Mouse (Mus musculus) midbrain, embryonic 14.5 days (tissue): ENCODE measurements at regions not wholly inside any gene's neighbourhood (a gene's known extent, or its start where the extent isn't known, plus 50 kb on each side); places are given as distances from the start of the nearest gene placed in this dataset.

Source experiments
- ATAC-seq: fragments of 200-750 bp; cut with Nextera tagmentation; 2 replicates; pipeline ENCODE4 v1.8.0; 2017; ENCODE audit warnings: moderate number of reproducible peaks, moderate library complexity; ENCODE audit not compliant: low FRiP score, low TSS enrichment
- DNase-seq: peaks from one replicate; pipeline ENCODE4 v3.0.0-alpha.2; 2015
- H3K27ac ChIP-seq: fragments of 300-500 bp; sonication (generic); replicated peaks from 2 replicates; pipeline ENCODE4 v1.5.1; 2014; ENCODE audit warnings: mild to moderate bottlenecking, low read depth, low read length, moderate library complexity
- H3K27me3 ChIP-seq: fragments of 300-500 bp; sonication (generic); 2 replicates; pipeline ENCODE4 v1.6.1; 2014; ENCODE audit warnings: low read length, control low read depth, mixed read lengths; ENCODE audit not compliant: control insufficient read depth, insufficient read depth
- H3K36me3 ChIP-seq: fragments of 300-500 bp; sonication (generic); 2 replicates; pipeline ENCODE4 v1.6.1; 2014; ENCODE audit warnings: low read length, control low read depth; ENCODE audit not compliant: control insufficient read depth, insufficient read depth
- H3K4me1 ChIP-seq: fragments of 300-500 bp; sonication (generic); 2 replicates; pipeline ENCODE4 v1.6.1; 2014; ENCODE audit warnings: mild to moderate bottlenecking, antibody characterized with exemption, low read length, control low read depth; ENCODE audit not compliant: control insufficient read depth, insufficient read depth
- H3K4me2 ChIP-seq: fragments of 300-500 bp; sonication (generic); 2 replicates; pipeline ENCODE4 v1.6.1; 2014; ENCODE audit warnings: mild to moderate bottlenecking, low read length, moderate library complexity
- H3K4me3 ChIP-seq: fragments of 300-500 bp; sonication (generic); replicated peaks from 2 replicates; pipeline ENCODE4 v1.5.1; 2014; ENCODE audit warnings: low read depth, low read length
- H3K9ac ChIP-seq: fragments of 300-500 bp; sonication (generic); replicated peaks from 2 replicates; pipeline ENCODE4 v1.6.1; 2014; ENCODE audit warnings: mild to moderate bottlenecking, low read length, moderate library complexity
- H3K9me3 ChIP-seq: fragments of 300-500 bp; sonication (generic); 2 replicates; pipeline ENCODE4 v1.6.1; 2016; ENCODE audit warnings: low read length, control low read depth, mixed read lengths; ENCODE audit not compliant: control insufficient read depth
- WGBS: fragments of 180-500 bp; shearing (Covaris S2); extraction: QIAGEN DNeasy Blood & Tissue Kit; methylation state at CpG from one replicate; pipeline ENCODE4 v1.1.7; 2014; 5-methylcytosine and 5-hydroxymethylcytosine counted together

DNA sequence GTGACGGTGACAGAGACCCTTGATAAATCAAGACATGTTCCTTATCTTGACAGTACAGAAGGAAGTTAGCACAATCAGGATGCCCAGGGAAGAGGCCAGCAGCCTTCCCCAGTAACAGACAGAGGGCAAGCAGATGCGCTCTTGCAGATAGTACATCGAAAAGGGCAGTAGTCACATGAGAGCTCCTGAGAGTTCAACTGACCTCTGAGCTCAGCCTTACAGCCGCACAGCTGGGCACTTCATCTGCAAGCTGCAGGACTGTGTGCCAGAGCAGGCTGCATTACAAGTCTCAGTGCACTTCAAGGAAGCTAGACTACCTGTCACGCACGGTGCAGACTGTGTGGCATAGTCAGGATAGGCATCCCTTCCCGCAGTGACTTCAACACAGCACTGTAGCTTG is 67.2 kb upstream of the Hbs1l start:
- DNase-seq (no peak), ATAC-seq (no peak)
- H3K9ac ChIP-seq, result no peak overlapping the region
- H3K9me3 ChIP-seq, result no peaks in the 10 kb centered on the region
- H3K4me3 ChIP-seq, result no peak overlapping the region
- H3K4me2 ChIP-seq, result no peak overlapping the region
- no peak overlapping the region for H3K27ac ChIP-seq
- H3K36me3 ChIP-seq, result no peaks in the 10 kb centered on the region
- H3K27me3 ChIP-seq, result no peaks in the 10 kb centered on the region
- 67% methylated on average over 7 of the region's 7 CpGs for WGBS
- no peaks in the 10 kb centered on the region for H3K4me1 ChIP-seq

DNA sequence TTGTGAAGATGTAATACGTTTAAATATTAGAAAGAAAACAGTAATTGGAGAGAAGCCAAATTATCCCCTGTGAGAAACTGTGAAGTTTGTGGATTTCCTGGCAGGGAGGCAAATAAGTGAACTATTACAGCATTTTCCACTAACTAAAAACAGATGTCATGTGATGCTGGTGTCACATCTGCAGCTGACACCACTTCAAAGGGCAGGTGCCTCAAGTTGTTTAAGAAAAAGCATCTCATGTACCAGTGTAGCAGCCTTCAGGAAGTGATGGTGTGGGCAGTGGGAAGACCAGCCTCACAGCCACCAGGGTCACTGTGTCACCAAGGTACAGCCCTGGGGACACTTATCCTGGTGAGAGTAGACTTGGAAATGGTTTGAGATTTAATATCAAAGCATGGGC is 60.6 kb upstream of the Hbs1l start:
- no peak overlapping the region for H3K27ac ChIP-seq
- H3K36me3 ChIP-seq, result no peaks in the 10 kb centered on the region
- ATAC-seq, result no peak
- H3K9ac ChIP-seq, result no peak overlapping the region
- no peak overlapping the region for H3K4me3 ChIP-seq
- 76% methylated on average over 1 of the region's 1 CpGs for WGBS
- no peak overlapping the region for H3K4me2 ChIP-seq
- no peaks in the 10 kb centered on the region for H3K9me3 ChIP-seq
- H3K27me3 ChIP-seq, result no peaks in the 10 kb centered on the region
- no peaks in the 10 kb centered on the region for H3K4me1 ChIP-seq
- DNase-seq, result no peak

DNA sequence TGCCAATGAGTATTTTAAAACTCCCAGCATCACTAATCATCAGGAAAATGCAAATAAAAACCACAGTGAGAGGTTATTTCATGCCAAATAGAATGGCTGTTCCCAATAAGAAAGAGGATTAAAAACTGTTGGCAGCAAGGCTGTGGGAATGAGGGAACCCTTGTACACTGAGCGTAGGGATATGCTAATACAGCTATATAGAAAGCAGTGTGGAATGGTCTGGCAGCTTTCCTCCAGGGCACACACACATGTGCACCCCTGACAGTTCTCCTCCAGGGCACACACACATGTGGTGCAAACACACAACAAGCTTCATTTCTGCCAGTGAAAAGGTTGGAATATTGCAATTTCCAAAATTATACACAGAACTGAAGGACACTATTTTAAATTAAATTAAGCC is 58.8 kb upstream of the Hbs1l start:
- DNase-seq, result peak; percentile 57
- H3K9me3 ChIP-seq, result no peaks in the 10 kb centered on the region
- no peaks in the 10 kb centered on the region for H3K36me3 ChIP-seq
- H3K4me1 ChIP-seq, result no peaks in the 10 kb centered on the region
- no peak for ATAC-seq
- H3K27me3 ChIP-seq, result no peaks in the 10 kb centered on the region
- H3K4me2 ChIP-seq, result no peak overlapping the region
- 25% methylated on average over 1 of the region's 1 CpGs for WGBS
- H3K9ac ChIP-seq, result no peak overlapping the region
- no peak overlapping the region for H3K4me3 ChIP-seq
- no peak overlapping the region for H3K27ac ChIP-seq

DNA sequence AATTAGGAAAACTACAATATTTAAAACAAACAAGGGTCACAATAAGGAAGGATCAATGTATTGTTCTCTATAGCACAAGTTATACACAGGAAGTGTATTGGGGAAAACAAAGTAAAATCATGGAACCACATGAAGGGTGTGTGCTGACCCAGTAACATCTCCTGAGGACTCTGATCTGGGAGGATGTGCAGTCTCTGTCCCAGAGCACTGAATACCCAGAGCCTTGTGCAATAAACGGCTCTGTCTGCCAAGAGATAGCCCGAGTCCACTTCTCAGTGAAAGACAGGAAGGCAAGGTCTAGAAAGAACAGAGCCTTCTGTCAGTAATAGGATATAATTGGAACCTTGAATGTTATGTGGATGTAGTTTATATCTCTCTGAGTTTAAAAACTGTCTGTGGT is 56.3 kb upstream of the Hbs1l start:
- Histone ChIP-seq H3K4me2 (no peak overlapping the region), H3K27ac (no peak overlapping the region), H3K9me3 (no peaks in the 10 kb centered on the region), H3K27me3 (no peaks in the 10 kb centered on the region), H3K36me3 (no peaks in the 10 kb centered on the region), H3K4me1 (no peaks in the 10 kb centered on the region), H3K9ac (no peak overlapping the region), H3K4me3 (no peak overlapping the region)
- 81% methylated on average over 2 of the region's 2 CpGs for WGBS
- DNase-seq (no peak), ATAC-seq (no peak)

DNA sequence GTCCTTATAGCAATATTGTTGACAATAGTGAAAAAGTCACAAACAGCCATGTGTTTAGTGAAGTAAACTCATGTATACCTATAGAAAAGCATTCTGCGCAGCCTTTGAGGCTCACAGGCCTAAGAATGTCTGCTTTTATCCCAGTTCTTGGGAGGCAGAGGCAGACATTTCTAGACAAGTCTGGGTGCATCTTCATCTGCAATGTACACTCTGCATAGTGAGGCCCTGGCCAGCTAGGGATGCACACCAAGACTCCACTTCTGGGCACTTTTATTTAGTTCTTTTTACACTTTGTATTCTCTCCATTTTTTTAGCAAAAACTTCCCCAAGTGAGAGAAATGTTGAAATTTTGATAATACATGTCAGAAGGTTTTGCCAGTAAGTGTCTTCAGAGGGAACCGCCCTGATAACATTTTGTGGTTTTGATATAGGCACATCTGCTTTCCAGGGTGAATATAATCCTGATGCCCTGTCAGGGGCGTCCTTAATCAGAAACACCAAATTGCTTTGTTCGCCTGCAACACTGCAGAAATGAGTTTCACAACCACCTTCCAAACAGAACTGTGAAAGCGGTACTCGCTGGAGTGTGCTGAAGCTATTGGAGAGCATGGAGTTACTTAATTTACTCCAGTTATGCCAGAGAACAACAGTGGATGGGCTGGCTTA is 54.1 kb upstream of the Hbs1l start:
- Histone ChIP-seq H3K4me3 (no peak overlapping the region), H3K4me2 (no peak overlapping the region), H3K27me3 (no peaks in the 10 kb centered on the region), H3K27ac (no peak overlapping the region), H3K4me1 (no peaks in the 10 kb centered on the region), H3K9ac (no peak overlapping the region), H3K36me3 (no peaks in the 10 kb centered on the region), H3K9me3 (no peaks in the 10 kb centered on the region)
- DNase-seq (no peak), ATAC-seq (no peak)
- WGBS, result 91% methylated on average over 6 of the region's 6 CpGs

DNA sequence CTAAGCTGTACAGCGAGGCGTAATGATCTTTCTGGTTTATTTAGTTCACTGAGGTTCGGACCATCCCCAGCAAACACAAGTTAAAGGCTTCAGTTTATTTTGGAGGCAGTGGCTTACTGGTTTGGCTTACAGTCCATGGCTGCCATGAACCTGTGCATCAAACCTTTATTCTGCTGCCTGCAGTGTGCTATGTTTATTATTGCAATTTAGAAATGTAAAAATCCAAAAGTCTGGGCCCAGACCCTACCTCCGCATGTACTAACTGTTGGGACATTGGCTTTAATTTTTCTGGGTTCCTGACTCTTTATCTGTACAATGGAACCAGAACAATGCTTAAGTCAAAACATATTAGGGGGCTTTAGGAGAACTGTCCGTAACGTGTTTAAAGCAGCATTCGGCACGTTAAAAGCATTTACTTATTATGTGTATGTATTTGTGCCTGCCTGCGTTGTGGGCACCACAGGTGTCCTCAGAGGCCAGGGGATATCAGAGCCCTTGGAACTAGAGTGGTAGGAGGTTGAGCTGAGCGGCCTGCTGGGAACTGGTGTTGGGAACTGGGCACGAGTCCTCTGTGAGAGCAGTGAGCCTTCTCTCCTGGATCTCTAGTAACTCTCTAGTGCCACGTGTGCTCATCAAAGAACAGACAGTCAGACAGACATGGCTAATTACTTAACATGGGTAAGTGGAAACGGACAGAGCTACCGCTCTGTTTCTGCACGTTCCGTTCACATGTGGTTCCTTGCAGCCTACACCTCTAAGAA is 53.1 kb upstream of the Hbs1l start:
- Histone ChIP-seq H3K4me2 (no peak overlapping the region), H3K4me3 (no peak overlapping the region), H3K9me3 (no peaks in the 10 kb centered on the region), H3K9ac (no peak overlapping the region), H3K27me3 (no peaks in the 10 kb centered on the region), H3K27ac (no peak overlapping the region), H3K4me1 (no peaks in the 10 kb centered on the region), H3K36me3 (no peaks in the 10 kb centered on the region)
- DNase-seq, result no peak
- 78% methylated on average over 16 of the region's 16 CpGs for WGBS
- ATAC-seq, result no peak

DNA sequence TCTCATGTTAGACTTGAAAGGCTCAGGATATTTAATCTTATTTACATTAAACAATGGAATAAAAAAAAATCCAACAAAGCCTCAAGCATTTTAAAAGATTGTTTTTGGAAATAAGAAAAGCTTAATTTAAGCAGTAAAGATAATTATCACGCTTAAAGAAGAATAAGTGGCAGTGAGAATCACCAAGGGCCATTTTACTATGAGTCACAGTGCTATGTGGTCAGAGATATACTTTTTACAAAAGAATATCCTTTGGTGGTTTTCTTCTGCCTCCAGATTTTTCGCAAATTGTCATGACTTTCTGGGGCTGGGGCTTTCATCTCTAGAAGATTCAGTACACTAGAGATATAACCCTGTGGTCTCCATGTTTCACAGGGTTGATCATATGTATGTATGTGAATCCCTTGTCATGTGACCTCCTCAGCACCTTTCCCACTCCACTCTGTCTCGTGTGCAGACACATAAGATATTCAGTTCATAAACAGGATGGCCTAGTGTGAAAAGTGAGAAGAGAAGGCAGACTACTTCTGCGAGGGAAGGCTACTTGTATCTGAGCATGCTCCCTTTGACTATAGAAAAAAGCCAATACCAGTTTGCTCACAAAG is 50.8 kb upstream of the Hbs1l start:
- no peaks in the 10 kb centered on the region for H3K27me3 ChIP-seq
- ATAC-seq, result no peak
- 76% methylated on average over 4 of the region's 4 CpGs for WGBS

DNA sequence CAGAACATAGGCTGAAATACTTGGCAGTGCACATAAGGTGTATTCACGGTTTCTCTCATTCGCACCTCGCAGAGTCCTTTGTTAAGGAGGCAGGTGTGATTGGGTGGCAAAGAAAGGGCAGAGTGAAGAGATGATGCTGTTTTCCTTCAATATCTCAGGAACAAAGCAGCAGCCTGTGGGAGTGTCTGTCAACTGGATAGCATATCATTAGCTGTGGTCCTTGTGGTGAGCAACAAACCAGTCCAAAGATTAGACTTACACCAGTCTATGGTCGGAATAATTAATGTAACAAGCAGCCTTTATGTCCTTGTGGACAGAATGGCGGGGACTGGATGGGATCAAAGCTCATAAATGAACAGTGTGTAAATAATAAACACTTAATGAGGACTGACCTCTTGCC is 50.2 kb upstream of the Hbs1l start:
- DNase-seq, result no peak
- Histone ChIP-seq H3K9me3 (no peaks in the 10 kb centered on the region), H3K36me3 (no peaks in the 10 kb centered on the region), H3K27ac (no peak overlapping the region), H3K4me3 (no peak overlapping the region), H3K27me3 (no peaks in the 10 kb centered on the region), H3K9ac (no peak overlapping the region), H3K4me2 (no peak overlapping the region), H3K4me1 (no peaks in the 10 kb centered on the region)
- 93% methylated on average over 5 of the region's 5 CpGs for WGBS
- no peak for ATAC-seq

More for the DNA sequence above, 50.8 kb upstream of the Hbs1l start:
- no peaks in the 10 kb centered on the region for H3K4me1 ChIP-seq
- no peak overlapping the region for H3K9ac ChIP-seq
- H3K4me2 ChIP-seq, result no peak overlapping the region
- no peaks in the 10 kb centered on the region for H3K9me3 ChIP-seq
- H3K4me3 ChIP-seq, result no peak overlapping the region
- no peak for DNase-seq
- no peak overlapping the region for H3K27ac ChIP-seq
- no peaks in the 10 kb centered on the region for H3K36me3 ChIP-seq
